Mouse (Mus musculus) forebrain, embryonic 10.5 days (tissue): Measurements from ENCODE around the gene Rai1. TPM values are rescaled to one million over a fixed set of nuclear protein-coding genes. Genes with fewer than 3 reads are reported as not detected.

Experiments used
- DNase-seq: peaks from one replicate; pipeline ENCODE4 v3.0.0-alpha.2; 2017; ENCODE audit warnings: low spot score; ENCODE audit errors: extremely low spot score
- H3K27ac ChIP-seq: fragments of 300-500 bp; sonication (generic); 2 replicates; pipeline ENCODE4 v1.5.1; 2016; ENCODE audit warnings: mild to moderate bottlenecking
- H3K27me3 ChIP-seq: fragments of 300-500 bp; sonication (generic); 2 replicates; pipeline ENCODE4 v1.6.1; 2016; ENCODE audit warnings: mild to moderate bottlenecking; ENCODE audit not compliant: poor library complexity, severe bottlenecking
- H3K36me3 ChIP-seq: fragments of 300-500 bp; sonication (generic); replicated peaks from 2 replicates; pipeline ENCODE4 v1.6.1; 2016; ENCODE audit warnings: mild to moderate bottlenecking, moderate library complexity
- H3K4me1 ChIP-seq: fragments of 300-500 bp; sonication (generic); 2 replicates; pipeline ENCODE4 v1.6.1; 2016
- H3K4me3 ChIP-seq: fragments of 300-500 bp; sonication (generic); 2 replicates; pipeline ENCODE4 v1.5.1; 2016; ENCODE audit warnings: mild to moderate bottlenecking, moderate library complexity
- H3K9me3 ChIP-seq: fragments of 300-500 bp; sonication (generic); 2 replicates; pipeline ENCODE4 v1.6.1; 2016; ENCODE audit warnings: mild to moderate bottlenecking, moderate library complexity
- WGBS: fragments of 180-500 bp; shearing (Covaris S2); methylation state at CpG from one replicate; pipeline ENCODE4 v1.1.7; 2016; 5-methylcytosine and 5-hydroxymethylcytosine counted together
- polyA plus RNA-seq: library from polyadenylated mRNA; unstranded; fragments of >200 nt; fragmentation: Nextera tagmentation; extraction: Ambion mirVana; gene quantifications from 2 replicates; pipeline ENCODE4 v1.2.1, GENCODE M21; 2016

Gene Rai1
- polyA plus RNA-seq, 1 experiment from 2014 or later = 25.3 TPM

GRCm38 (mm10) chr11:60211152-60211551 lies 106.3 kb downstream of the Rai1 start:
- Histone ChIP-seq H3K4me1 (peaks cover 87% of the 10 kb centered on the region), H3K36me3 (peaks cover 29% of the 10 kb centered on the region), H3K4me3 (peak overlapping the region; percentile 58), H3K27me3 (no peaks in the 10 kb centered on the region), H3K9me3 (no peaks in the 10 kb centered on the region), H3K27ac (peak overlapping the region; percentile 89)
- WGBS = 68% methylated on average over 3 of the region's 3 CpGs
- no peak for DNase-seq

- Histone ChIP-seq H3K4me3 (no peak overlapping the region), H3K36me3 (peaks cover 26% of the 10 kb centered on the region), H3K9me3 (no peaks in the 10 kb centered on the region), H3K27ac (peak overlapping the region; percentile 89), H3K4me1 (peaks cover 87% of the 10 kb centered on the region), H3K27me3 (no peaks in the 10 kb centered on the region)
- 65% methylated on average over 12 of the region's 12 CpGs for WGBS
- no peak for DNase-seq
Measured at GRCm38 (mm10) chr11:60211761-60212160, 106.9 kb downstream of the Rai1 start.

DNA sequence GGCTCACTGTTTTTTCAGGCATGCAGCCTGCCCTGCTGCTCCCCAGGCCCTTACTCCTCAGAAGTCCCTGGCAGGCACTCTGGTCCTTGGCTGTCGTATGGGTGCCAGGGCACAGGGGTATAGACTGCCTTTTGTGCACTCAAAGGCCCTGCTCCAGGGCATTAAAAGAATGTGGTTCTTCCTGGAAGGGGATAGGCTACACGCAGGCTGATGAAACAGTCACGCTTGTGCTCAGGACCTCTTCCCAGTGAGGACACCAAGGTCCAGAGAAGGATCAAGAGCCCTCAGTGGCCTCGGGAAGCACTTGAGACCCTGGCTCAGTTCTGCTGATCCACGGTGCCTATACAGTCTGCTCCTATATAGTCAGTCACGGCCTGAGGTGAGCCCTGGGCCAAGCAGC lies 108.5 kb downstream of the Rai1 start:
- Histone ChIP-seq H3K9me3 (no peaks in the 10 kb centered on the region), H3K27me3 (no peaks in the 10 kb centered on the region), H3K4me3 (no peak overlapping the region), H3K36me3 (peaks cover 25% of the 10 kb centered on the region), H3K27ac (peak overlapping the region; percentile 89), H3K4me1 (peaks cover 80% of the 10 kb centered on the region)
- DNase-seq = no peak
- 71% methylated on average over 6 of the region's 6 CpGs for WGBS

GRCm38 (mm10) chr11:60216671-60217070 lies 111.9 kb downstream of the Rai1 start:
- H3K36me3 ChIP-seq = peaks cover 32% of the 10 kb centered on the region
- H3K4me3 ChIP-seq = no peak overlapping the region
- H3K9me3 ChIP-seq = no peaks in the 10 kb centered on the region
- no peak for DNase-seq
- peaks cover 7% of the 10 kb centered on the region; the same call in 1 of the 2 replicates for H3K27me3 ChIP-seq
- H3K27ac ChIP-seq = 0 out of 2 replicates have a peak overlapping the region, but pooled peaks have one; percentile 12
- H3K4me1 ChIP-seq = peaks cover 77% of the 10 kb centered on the region
- whole genome bisulfite sequencing = 88% methylated on average over 1 of the region's 1 CpGs

- Histone ChIP-seq H3K27me3 (peaks cover 13% of the 10 kb centered on the region), H3K4me1 (peaks cover 77% of the 10 kb centered on the region), H3K27ac (peak overlapping the region; percentile 12; the same call in 1 of the 2 replicates), H3K36me3 (peaks cover 32% of the 10 kb centered on the region), H3K9me3 (no peaks in the 10 kb centered on the region), H3K4me3 (no peak overlapping the region)
- 91% methylated on average over 7 of the region's 7 CpGs for WGBS
- DNase-seq = no peak
Measured at GRCm38 (mm10) chr11:60217467-60217866, 112.7 kb downstream of the Rai1 start.

DNA sequence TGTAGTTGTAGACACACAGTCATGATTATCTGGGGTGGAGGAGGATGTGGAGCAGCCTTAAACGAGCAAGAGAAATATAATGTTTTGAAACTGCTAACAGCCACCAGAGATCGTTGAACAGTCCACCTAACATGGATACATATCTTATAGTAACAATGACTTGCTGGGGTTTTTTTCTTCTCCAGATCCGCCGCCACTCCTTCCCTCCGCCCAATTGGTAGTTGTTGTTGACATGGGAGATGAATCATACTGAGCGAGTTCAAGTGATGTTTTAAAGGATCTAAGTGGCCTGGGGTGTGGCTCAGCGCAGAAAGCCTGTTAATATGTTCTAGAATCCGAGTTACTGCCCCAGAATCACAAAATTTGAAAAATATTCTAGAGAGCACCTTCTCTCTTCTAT lies 114.8 kb downstream of the Rai1 start:
- Histone ChIP-seq H3K9me3 (no peaks in the 10 kb centered on the region), H3K36me3 (peaks cover 32% of the 10 kb centered on the region), H3K27ac (peak overlapping the region; percentile 96), H3K4me1 (peaks cover 75% of the 10 kb centered on the region), H3K4me3 (peak overlapping the region; percentile 85), H3K27me3 (peaks cover 13% of the 10 kb centered on the region)
- 63% methylated on average over 8 of the region's 8 CpGs for WGBS
- no peak for DNase-seq

DNA sequence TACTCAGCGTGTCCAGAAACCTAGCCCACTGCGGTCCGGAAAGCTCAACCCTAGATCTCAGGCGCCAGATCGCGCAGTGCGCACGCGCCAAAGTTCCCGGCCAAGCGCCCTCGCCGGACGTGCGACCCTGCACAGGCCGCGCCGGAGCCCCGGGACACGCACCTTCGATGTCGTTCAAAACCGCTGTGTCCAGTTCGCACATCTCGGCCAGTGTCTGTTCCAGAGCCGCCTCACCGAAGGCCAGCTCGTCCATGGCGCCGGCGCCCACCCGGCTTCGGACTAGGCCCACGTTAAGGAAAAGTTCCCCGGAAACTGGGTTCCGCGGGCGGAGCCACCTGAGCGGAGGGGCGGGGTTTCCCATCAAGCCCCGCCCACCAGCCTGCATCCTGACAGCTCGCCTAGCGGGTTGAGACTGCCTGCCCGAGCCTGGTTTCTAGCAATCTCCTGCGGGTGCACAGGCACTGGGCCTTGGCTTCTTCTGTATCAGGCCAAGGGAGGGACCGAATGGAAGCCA lies 115.5 kb downstream of the Rai1 start:
- H3K27ac ChIP-seq = peak overlapping the region; percentile 96

GRCm38 (mm10) chr11:60221425-60221824 lies 116.6 kb downstream of the Rai1 start:
- peaks cover 67% of the 10 kb centered on the region for H3K4me1 ChIP-seq
- no peaks in the 10 kb centered on the region for H3K9me3 ChIP-seq
- peaks cover 22% of the 10 kb centered on the region for H3K36me3 ChIP-seq
- H3K27ac ChIP-seq = 0 out of 2 replicates have a peak overlapping the region, but pooled peaks have one; percentile 82
- WGBS = 81% methylated on average over 6 of the region's 6 CpGs
- DNase-seq = no peak
- H3K27me3 ChIP-seq = peaks cover 13% of the 10 kb centered on the region
- H3K4me3 ChIP-seq = no peak overlapping the region

More for the DNA sequence above, 115.5 kb downstream of the Rai1 start:
- H3K27me3 ChIP-seq = peaks cover 13% of the 10 kb centered on the region
- H3K9me3 ChIP-seq = no peaks in the 10 kb centered on the region
- under 1% methylated on average over 46 of the region's 46 CpGs for WGBS
- H3K36me3 ChIP-seq = peaks cover 30% of the 10 kb centered on the region
- peak overlapping the region; percentile 85 for H3K4me3 ChIP-seq
- H3K4me1 ChIP-seq = peaks cover 78% of the 10 kb centered on the region
- peak; percentile 93 for DNase-seq

GRCm38 (mm10) chr11:60222085-60222468 lies 117.3 kb downstream of the Rai1 start:
- Histone ChIP-seq H3K4me1 (peaks cover 62% of the 10 kb centered on the region), H3K27me3 (peaks cover 13% of the 10 kb centered on the region), H3K4me3 (peak overlapping the region; percentile 52), H3K9me3 (no peaks in the 10 kb centered on the region), H3K27ac (peak overlapping the region; percentile 82), H3K36me3 (peaks cover 19% of the 10 kb centered on the region)
- WGBS = 52% methylated on average over 3 of the region's 3 CpGs
- no peak for DNase-seq

GRCm38 (mm10) chr11:60222469-60223236 lies 117.8 kb downstream of the Rai1 start, which contains the start of gene Srebf1:
Gene Srebf1, minus strand, starts transcription at chr11:60222581.
- DNase-seq = peak; percentile 77
- H3K27me3 ChIP-seq = peaks cover 13% of the 10 kb centered on the region
- H3K36me3 ChIP-seq = peaks cover 13% of the 10 kb centered on the region
- peak within 1 kb of the TSS; percentile 52 for H3K4me3 ChIP-seq
- H3K9me3 ChIP-seq = no peaks in the 10 kb centered on the region
- peaks cover 58% of the 10 kb centered on the region for H3K4me1 ChIP-seq
- peak within 1 kb of the TSS; percentile 82 for H3K27ac ChIP-seq
- 4% methylated on average over 46 of the region's 46 CpGs for WGBS

DNA sequence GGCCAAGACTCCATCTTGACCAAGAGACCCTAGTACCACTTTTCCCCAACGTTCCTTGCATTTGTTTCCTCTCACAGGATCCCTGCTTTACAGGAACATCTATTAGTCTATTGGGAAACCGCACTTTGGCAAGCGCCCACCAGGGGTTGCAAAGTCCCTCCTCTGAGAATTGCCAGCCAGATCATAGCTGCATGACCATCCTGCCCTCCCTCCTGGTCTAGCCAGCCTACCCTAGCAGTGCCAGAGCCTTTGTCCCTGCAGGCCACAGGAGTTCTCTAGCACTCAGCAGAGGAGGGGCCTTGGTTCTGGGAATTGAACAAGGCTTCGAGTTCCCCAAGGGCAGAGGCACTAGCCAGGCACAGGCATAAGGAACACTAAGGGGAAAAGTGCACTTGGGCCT lies 119.9 kb downstream of the Rai1 start:
- WGBS = 62% methylated on average over 4 of the region's 4 CpGs
- Histone ChIP-seq H3K36me3 (no peaks in the 10 kb centered on the region), H3K9me3 (no peaks in the 10 kb centered on the region), H3K4me1 (peaks cover 43% of the 10 kb centered on the region), H3K4me3 (no peak overlapping the region), H3K27me3 (peaks cover 13% of the 10 kb centered on the region), H3K27ac (0 out of 2 replicates have a peak overlapping the region, but pooled peaks have one; percentile 40)
- DNase-seq = no peak

DNA sequence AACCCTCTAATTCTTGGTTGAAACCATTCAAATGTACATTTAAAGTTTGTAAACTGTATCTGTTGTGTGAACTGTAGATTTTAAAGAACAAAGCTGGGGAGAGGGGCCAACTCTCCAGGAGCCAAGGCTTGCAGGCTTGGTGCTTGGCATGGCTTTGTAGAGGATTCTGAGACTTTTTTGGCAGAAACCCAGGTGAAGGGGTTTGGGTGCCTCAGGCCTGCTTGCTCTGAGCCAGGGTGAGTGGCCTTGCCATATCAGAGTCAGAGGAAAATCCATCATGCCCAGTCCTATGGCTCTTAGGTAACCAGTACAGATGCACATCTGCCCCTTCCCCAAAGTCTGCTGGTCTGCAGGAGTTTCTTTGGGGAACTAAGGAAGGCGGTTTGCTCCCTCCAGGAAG lies 121.1 kb downstream of the Rai1 start:
- peaks cover 13% of the 10 kb centered on the region for H3K27me3 ChIP-seq
- 75% methylated on average over 1 of the region's 1 CpGs for WGBS
- no peak for DNase-seq
- H3K4me1 ChIP-seq = peaks cover 42% of the 10 kb centered on the region
- no peaks in the 10 kb centered on the region for H3K9me3 ChIP-seq
- 0 out of 2 replicates have a peak overlapping the region, but pooled peaks have one; percentile 3 for H3K27ac ChIP-seq
- H3K36me3 ChIP-seq = no peaks in the 10 kb centered on the region
- no peak overlapping the region for H3K4me3 ChIP-seq

DNA sequence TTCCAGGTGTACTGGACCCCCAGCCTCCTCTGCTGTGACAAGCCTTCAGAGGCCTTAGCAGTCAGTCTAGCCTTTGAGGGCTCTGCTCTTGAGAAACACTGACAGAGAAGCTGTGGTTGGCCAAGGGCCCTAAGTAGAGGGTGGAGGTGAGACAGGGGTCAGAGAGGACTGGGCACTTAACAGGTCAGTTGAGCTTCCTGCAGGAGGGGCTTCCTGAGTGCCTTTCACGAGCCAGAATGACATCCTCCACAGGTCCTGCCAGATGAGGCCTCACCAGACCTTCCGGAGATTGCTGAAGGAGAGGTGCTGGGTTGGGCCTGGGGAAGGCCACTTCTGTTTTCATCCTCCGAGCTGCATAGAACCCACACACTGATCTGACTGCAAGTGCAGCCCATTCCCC lies 123.7 kb downstream of the Rai1 start:
- 71% methylated on average over 3 of the region's 3 CpGs for WGBS
- 0 out of 2 replicates have a peak overlapping the region, but pooled peaks have one; percentile 6 for H3K27ac ChIP-seq
- no peak for DNase-seq

More for the DNA sequence above, 123.7 kb downstream of the Rai1 start:
- peaks cover 40% of the 10 kb centered on the region for H3K4me1 ChIP-seq
- no peaks in the 10 kb centered on the region for H3K36me3 ChIP-seq
- no peaks in the 10 kb centered on the region for H3K9me3 ChIP-seq
- H3K4me3 ChIP-seq = no peak overlapping the region
- H3K27me3 ChIP-seq = no peaks in the 10 kb centered on the region
